Mouse (Mus musculus) E14TG2a.4 (cell line): Measurements from ENCODE around the gene Faap24.

Source experiments
- H3K27me3 ChIP-seq: 2 replicates; pipeline ENCODE4 v1.6.1; 2014; ENCODE audit warnings: low read length, control low read depth; ENCODE audit not compliant: insufficient read depth
- H3K36me3 ChIP-seq: 2 replicates; pipeline ENCODE4 v1.6.1; 2014; ENCODE audit warnings: low read length, control low read depth; ENCODE audit not compliant: insufficient read depth
- H3K4me1 ChIP-seq: replicated peaks from 2 replicates; pipeline ENCODE4 v1.6.1; 2014; ENCODE audit warnings: low read depth, low read length, control low read depth
- H3K4me3 ChIP-seq: replicated peaks from 2 replicates; pipeline ENCODE4 v1.5.1; 2014; ENCODE audit warnings: mild to moderate bottlenecking, low read length
- H3K9me3 ChIP-seq: 2 replicates; pipeline ENCODE4 v1.6.1; 2014; ENCODE audit warnings: low read length, control low read depth
- CTCF ChIP-seq: conservative IDR thresholded peaks from 2 replicates; pipeline ENCODE4 v1.5.1; 2014; ENCODE audit warnings: low read length
- NANOG ChIP-seq: IDR thresholded peaks from 2 replicates; pipeline ENCODE4 v1.6.1; 2014; ENCODE audit warnings: borderline replicate concordance, low read length, mixed read lengths
- POU5F1 ChIP-seq: IDR thresholded peaks from 2 replicates; pipeline ENCODE4 v1.6.1; 2014; ENCODE audit warnings: low read length, borderline replicate concordance

Gene Faap24

GRCm38 (mm10) chr7:35395734-35396456 is 741 bp downstream of the Faap24 start:
- Histone ChIP-seq H3K4me1 (peaks cover 59% of the 10 kb centered on the region), H3K4me3 (peak overlapping the region; percentile 96), H3K27me3 (no peaks in the 10 kb centered on the region), H3K36me3 (peaks cover 66% of the 10 kb centered on the region), H3K9me3 (no peaks in the 10 kb centered on the region)
- TF ChIP-seq NANOG (no peak), POU5F1 (no peak), CTCF (no peak)

- 0 out of 2 replicates have a peak overlapping the region, but pooled peaks have one; percentile 39 for H3K4me3 ChIP-seq
- TF ChIP-seq CTCF (peak; percentile 52), POU5F1 (no peak), NANOG (no peak)
- peaks cover 80% of the 10 kb centered on the region for H3K4me1 ChIP-seq
- no peaks in the 10 kb centered on the region for H3K9me3 ChIP-seq
- peaks cover 50% of the 10 kb centered on the region for H3K36me3 ChIP-seq
- no peaks in the 10 kb centered on the region for H3K27me3 ChIP-seq
Observed at GRCm38 (mm10) chr7:35392935-35393334, 3.7 kb downstream of the Faap24 start.

GRCm38 (mm10) chr7:35388694-35389093 is 7.9 kb downstream of the Faap24 start:
- Histone ChIP-seq H3K9me3 (no peaks in the 10 kb centered on the region), H3K27me3 (no peaks in the 10 kb centered on the region), H3K4me3 (peak overlapping the region; percentile 51), H3K4me1 (peaks cover 73% of the 10 kb centered on the region), H3K36me3 (peaks cover 56% of the 10 kb centered on the region)
- TF ChIP-seq POU5F1 (no peak), CTCF (no peak), NANOG (no peak)

- TF ChIP-seq CTCF = peak; percentile 85
- TF ChIP-seq NANOG = no peak
- TF ChIP-seq POU5F1 = no peak
- Histone ChIP-seq H3K36me3 (peaks cover 37% of the 10 kb centered on the region), H3K27me3 (no peaks in the 10 kb centered on the region), H3K4me3 (no peak overlapping the region), H3K9me3 (no peaks in the 10 kb centered on the region), H3K4me1 (peaks cover 77% of the 10 kb centered on the region)
Observed at GRCm38 (mm10) chr7:35386525-35386952, 10.1 kb downstream of the Faap24 start.

- no peaks in the 10 kb centered on the region for H3K27me3 ChIP-seq
- TF ChIP-seq POU5F1 = no peak
- TF ChIP-seq CTCF = no peak
- H3K9me3 ChIP-seq = no peaks in the 10 kb centered on the region
- H3K4me1 ChIP-seq = peaks cover 73% of the 10 kb centered on the region
- peaks cover 24% of the 10 kb centered on the region for H3K36me3 ChIP-seq
- H3K4me3 ChIP-seq = peak overlapping the region; percentile 61
Observed at GRCm38 (mm10) chr7:35382706-35383353, 13.8 kb downstream of the Faap24 start.

- TF ChIP-seq POU5F1 = no peak
- no peak for TF ChIP-seq CTCF
- no peak for TF ChIP-seq NANOG
- Histone ChIP-seq H3K9me3 (no peaks in the 10 kb centered on the region), H3K36me3 (peaks cover 19% of the 10 kb centered on the region), H3K4me1 (peaks cover 67% of the 10 kb centered on the region), H3K27me3 (no peaks in the 10 kb centered on the region), H3K4me3 (peak overlapping the region; percentile 57; the same call in 1 of the 2 replicates)
Observed at GRCm38 (mm10) chr7:35381861-35382260, 14.8 kb downstream of the Faap24 start.

GRCm38 (mm10) chr7:35380351-35380750 is 16.3 kb downstream of the Faap24 start:
- Histone ChIP-seq H3K36me3 (peaks cover 21% of the 10 kb centered on the region), H3K4me1 (peaks cover 59% of the 10 kb centered on the region), H3K4me3 (no peak overlapping the region), H3K9me3 (no peaks in the 10 kb centered on the region), H3K27me3 (no peaks in the 10 kb centered on the region)
- no peak for TF ChIP-seq POU5F1
- TF ChIP-seq CTCF = no peak
- no peak for TF ChIP-seq NANOG

GRCm38 (mm10) chr7:35379492-35380119 is 17.0 kb downstream of the Faap24 start:
- H3K4me1 ChIP-seq = peaks cover 63% of the 10 kb centered on the region
- H3K27me3 ChIP-seq = no peaks in the 10 kb centered on the region
- H3K9me3 ChIP-seq = no peaks in the 10 kb centered on the region
- no peak overlapping the region; the same call in 1 of the 2 replicates for H3K4me3 ChIP-seq
- peaks cover 22% of the 10 kb centered on the region for H3K36me3 ChIP-seq
- no peak for TF ChIP-seq POU5F1
- no peak for TF ChIP-seq CTCF
- no peak for TF ChIP-seq NANOG
